Mouse (Mus musculus): ENCODE results near the gene Tada2b.

DNA sequence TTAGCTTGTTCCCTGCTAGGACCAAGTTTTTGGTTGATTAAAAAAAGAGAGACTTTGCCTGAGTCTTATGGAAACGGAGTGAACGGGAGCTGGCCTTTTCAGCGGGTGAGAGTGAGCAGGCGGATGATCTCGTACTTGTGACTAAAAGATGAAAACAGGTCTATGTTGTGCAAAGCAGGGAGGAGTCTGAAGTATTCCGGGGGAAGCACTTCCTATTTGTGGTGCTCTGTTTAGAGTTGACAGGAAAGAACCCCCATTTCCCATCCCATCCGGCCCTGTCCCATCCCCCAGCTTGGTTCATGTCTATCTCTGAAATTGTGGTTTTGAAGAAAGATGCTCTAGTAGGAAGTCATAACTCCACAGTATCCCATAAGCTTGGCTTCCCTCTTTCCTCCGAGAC lies 18.2 kb downstream of the Tada2b start:
- TF ChIP-seq CTCF (IDR thresholded peaks at IDR 0.05; ENCODE audit: low read depth) (no peak), EP300 (IDR thresholded peaks at IDR 0.05; ENCODE audit: low read depth) (0 out of 2 replicates have a peak, but pooled peaks have one; percentile 13)
